Mouse (Mus musculus) ES-Bruce4 (cell line): ENCODE data around the gene Shc4.

Experiments
- CTCF ChIP-seq: IDR thresholded peaks from one replicate; pipeline ENCODE4 v1.8.1; 2011; ENCODE audit warnings: low read depth, low read length
- EP300 ChIP-seq: IDR thresholded peaks from 2 replicates; pipeline ENCODE4 v1.6.1; 2011; ENCODE audit warnings: low read depth, low read length; ENCODE audit not compliant: insufficient read depth
- POLR2A ChIP-seq: IDR thresholded peaks from one replicate; pipeline ENCODE4 v1.8.1; 2011; ENCODE audit warnings: low read length; ENCODE audit not compliant: insufficient read depth

DNA sequence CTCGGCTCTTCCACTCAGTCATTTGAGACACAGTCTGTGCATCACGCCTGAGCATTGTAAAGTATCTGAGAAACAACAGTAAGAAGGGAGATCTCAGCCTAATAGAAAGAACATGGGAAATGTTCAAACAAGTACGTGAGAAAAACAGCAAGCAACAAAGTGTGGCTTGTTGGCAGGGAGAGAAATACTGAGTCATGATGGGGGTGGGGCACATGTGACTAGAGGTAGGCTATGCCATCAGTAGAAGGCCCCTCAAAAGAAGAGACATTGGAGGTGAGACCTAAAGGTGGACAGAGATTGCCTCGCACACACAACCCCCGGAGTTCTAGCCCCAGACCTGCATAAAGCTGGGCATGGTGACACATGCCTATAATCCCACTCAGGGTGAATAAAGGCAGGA lies 58.7 kb downstream of the Shc4 start:
- TF ChIP-seq CTCF (no peak), POLR2A (no peak), EP300 (no peak)
